Mouse (Mus musculus) lung, postnatal 0 days (tissue): ENCODE measurements around the gene Baz2b. TPM values are rescaled to one million over a fixed set of nuclear protein-coding genes. Genes with fewer than 3 reads are reported as not detected.
A peak's percentile ranks its signal among the peaks of the same experiment; 100 is the strongest.

Experiments used
- ATAC-seq: fragments of 200-750 bp; cut with Nextera tagmentation; 2 replicates; pipeline ENCODE4 v1.8.0; 2017; ENCODE audit warnings: moderate library complexity
- DNase-seq: peaks from one replicate; pipeline ENCODE4 v3.0.0-alpha.2; 2016; ENCODE audit warnings: low spot score
- H3K27ac ChIP-seq: fragments of 300-500 bp; sonication (generic); 2 replicates; pipeline ENCODE4 v1.5.1; 2014; ENCODE audit warnings: antibody characterized with exemption, mild to moderate bottlenecking, low read length, mixed read lengths
- H3K27me3 ChIP-seq: fragments of 300-500 bp; sonication (generic); replicated peaks from 2 replicates; pipeline ENCODE4 v1.6.1; 2014; ENCODE audit warnings: low read length, mixed read lengths; ENCODE audit not compliant: insufficient read depth
- H3K36me3 ChIP-seq: fragments of 300-500 bp; sonication (generic); 2 replicates; pipeline ENCODE4 v1.6.1; 2014; ENCODE audit warnings: low read length, mixed read lengths; ENCODE audit not compliant: insufficient read depth
- H3K4me1 ChIP-seq: fragments of 300-500 bp; sonication (generic); 2 replicates; pipeline ENCODE4 v1.6.1; 2014; ENCODE audit warnings: antibody characterized with exemption, low read depth, low read length, mixed read lengths; ENCODE audit not compliant: insufficient read depth
- H3K4me2 ChIP-seq: fragments of 300-500 bp; sonication (generic); replicated peaks from 2 replicates; pipeline ENCODE4 v1.6.1; 2014; ENCODE audit warnings: low read depth, mild to moderate bottlenecking, low read length, moderate library complexity, mixed read lengths
- H3K4me3 ChIP-seq: fragments of 300-500 bp; sonication (generic); 2 replicates; pipeline ENCODE4 v1.5.1; 2014; ENCODE audit warnings: low read depth, low read length
- H3K9ac ChIP-seq: fragments of 300-500 bp; sonication (generic); replicated peaks from 2 replicates; pipeline ENCODE4 v1.6.1; 2014; ENCODE audit warnings: low read depth, mild to moderate bottlenecking
- H3K9me3 ChIP-seq: fragments of 300-500 bp; sonication (generic); 2 replicates; pipeline ENCODE4 v1.6.1; 2016; ENCODE audit warnings: low read length, mixed read lengths
- CTCF ChIP-seq: IDR thresholded peaks from 2 replicates; pipeline ENCODE4 v1.5.1; 2016; ENCODE audit warnings: antibody characterized with exemption, mild to moderate bottlenecking
- EP300 ChIP-seq: IDR thresholded peaks from 2 replicates; pipeline ENCODE4 v1.6.1; 2016; ENCODE audit warnings: antibody characterized with exemption, mild to moderate bottlenecking, control low read depth
- WGBS: fragments of 180-500 bp; shearing (Covaris S2); extraction: QIAGEN DNeasy Blood & Tissue Kit; methylation state at CpG from one replicate; pipeline ENCODE4 v1.1.7; 2014; 5-methylcytosine and 5-hydroxymethylcytosine counted together
- polyA plus RNA-seq: library from polyadenylated mRNA; unstranded; fragments of >200 nt; fragmentation: Nextera tagmentation; extraction: Ambion mirVana; gene quantifications from 2 replicates; pipeline ENCODE4 v1.2.1, GENCODE M21; 2015

Baz2b gene
- polyA plus RNA-seq, 1 experiment from 2014 or later, result 63.0 TPM

DNA sequence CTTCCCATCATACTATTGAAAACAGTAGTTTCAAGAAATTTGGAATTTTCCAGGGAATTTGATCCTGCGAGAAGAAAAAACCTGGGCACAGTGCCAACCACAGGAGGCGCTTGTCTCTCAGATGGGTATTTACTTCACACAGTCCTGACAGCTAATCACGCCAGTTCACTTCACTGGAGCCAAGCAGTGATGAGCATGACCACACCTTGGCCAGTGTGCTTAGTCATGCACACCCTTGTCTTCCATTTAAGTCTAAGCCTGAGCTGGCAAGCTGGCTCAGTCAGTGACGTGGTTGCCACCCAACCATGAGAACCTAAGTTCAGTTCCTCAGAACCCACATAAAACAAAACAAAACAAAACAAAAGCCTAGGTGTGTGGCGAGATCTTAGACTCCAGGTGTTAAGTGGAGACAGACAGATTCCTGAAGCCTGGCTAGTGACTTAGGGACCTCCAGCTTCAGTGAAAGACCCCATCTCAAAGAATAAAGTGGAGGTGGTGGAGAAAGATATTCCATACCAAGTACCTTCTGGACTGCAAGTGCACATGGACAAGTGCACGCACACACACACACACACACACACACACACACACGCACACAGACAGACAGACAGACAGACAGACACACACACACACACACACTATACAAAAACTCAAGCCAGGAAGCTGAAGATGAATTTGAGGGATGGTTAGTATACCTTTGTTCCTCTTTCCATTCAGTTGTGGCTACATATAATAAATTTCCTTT lies 37.7 kb downstream of the Baz2b start:
- 0 out of 2 replicates have a peak, but pooled peaks have one; percentile 30 for ATAC-seq
- WGBS, result 63% methylated on average over 7 of the region's 7 CpGs
- H3K4me2 ChIP-seq, result no peak overlapping the region
- no peaks in the 10 kb centered on the region for H3K9me3 ChIP-seq
- H3K4me3 ChIP-seq, result no peak overlapping the region
- no peak overlapping the region for H3K9ac ChIP-seq
- TF ChIP-seq EP300 (no peak), CTCF (no peak)
- H3K27ac ChIP-seq, result no peak overlapping the region
- H3K27me3 ChIP-seq, result no peaks in the 10 kb centered on the region
- H3K4me1 ChIP-seq, result no peaks in the 10 kb centered on the region
- H3K36me3 ChIP-seq, result no peaks in the 10 kb centered on the region
- peak; percentile 14 for DNase-seq

DNA sequence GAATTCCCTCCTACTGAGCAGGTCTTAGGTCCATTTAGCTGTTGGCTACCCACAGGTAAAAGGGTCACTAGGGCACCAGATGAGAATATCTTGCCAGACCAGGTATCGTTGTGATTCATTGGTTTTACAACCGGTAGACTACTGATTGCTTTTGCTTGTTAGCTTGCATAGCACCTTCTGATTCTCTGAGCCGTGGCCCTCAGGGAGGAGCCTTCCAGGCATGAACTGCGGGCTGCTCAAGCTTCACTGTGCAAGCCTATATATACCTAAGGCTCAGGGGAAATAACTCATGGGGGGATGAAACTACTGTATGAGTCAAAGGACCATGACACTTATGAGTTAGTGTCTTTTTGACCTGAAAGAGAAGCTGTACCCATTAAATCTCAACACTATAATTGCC lies 42.8 kb downstream of the Baz2b start:
- H3K9ac ChIP-seq, result no peak overlapping the region
- no peaks in the 10 kb centered on the region for H3K4me1 ChIP-seq
- H3K27me3 ChIP-seq, result no peaks in the 10 kb centered on the region
- ATAC-seq (no peak), DNase-seq (no peak)
- H3K4me3 ChIP-seq, result no peak overlapping the region
- TF ChIP-seq EP300, result no peak
- no peak for TF ChIP-seq CTCF
- H3K36me3 ChIP-seq, result no peaks in the 10 kb centered on the region
- no peak overlapping the region for H3K27ac ChIP-seq
- no peaks in the 10 kb centered on the region for H3K9me3 ChIP-seq
- WGBS, result 91% methylated on average over 4 of the region's 4 CpGs
- H3K4me2 ChIP-seq, result no peak overlapping the region

DNA sequence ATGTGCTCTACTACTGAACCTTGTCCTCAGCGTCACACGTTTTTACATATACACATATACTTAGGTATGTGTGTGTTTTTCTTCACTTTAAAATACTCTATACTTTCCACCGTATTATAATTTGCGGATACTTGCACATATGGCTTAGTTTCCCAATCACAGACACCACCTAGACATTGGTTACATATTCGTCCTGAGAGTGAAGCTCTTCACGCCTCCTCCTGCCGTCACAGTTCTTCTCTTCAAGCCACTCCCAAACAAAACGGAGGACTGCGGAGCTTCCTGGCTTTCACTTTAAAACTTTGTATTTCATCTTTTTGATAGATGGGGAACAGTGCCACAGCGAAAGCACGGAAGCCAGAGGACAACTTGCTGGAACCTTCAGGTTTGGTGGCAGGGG lies 44.0 kb downstream of the Baz2b start:
- no peaks in the 10 kb centered on the region for H3K9me3 ChIP-seq
- DNase-seq (no peak), ATAC-seq (no peak)
- 83% methylated on average over 11 of the region's 11 CpGs for WGBS
- no peak for TF ChIP-seq CTCF
- no peak for TF ChIP-seq EP300
- H3K4me1 ChIP-seq, result no peaks in the 10 kb centered on the region
- no peaks in the 10 kb centered on the region for H3K27me3 ChIP-seq
- no peak overlapping the region for H3K9ac ChIP-seq
- no peaks in the 10 kb centered on the region for H3K36me3 ChIP-seq
- H3K4me3 ChIP-seq, result no peak overlapping the region
- no peak overlapping the region for H3K27ac ChIP-seq
- no peak overlapping the region for H3K4me2 ChIP-seq

DNA sequence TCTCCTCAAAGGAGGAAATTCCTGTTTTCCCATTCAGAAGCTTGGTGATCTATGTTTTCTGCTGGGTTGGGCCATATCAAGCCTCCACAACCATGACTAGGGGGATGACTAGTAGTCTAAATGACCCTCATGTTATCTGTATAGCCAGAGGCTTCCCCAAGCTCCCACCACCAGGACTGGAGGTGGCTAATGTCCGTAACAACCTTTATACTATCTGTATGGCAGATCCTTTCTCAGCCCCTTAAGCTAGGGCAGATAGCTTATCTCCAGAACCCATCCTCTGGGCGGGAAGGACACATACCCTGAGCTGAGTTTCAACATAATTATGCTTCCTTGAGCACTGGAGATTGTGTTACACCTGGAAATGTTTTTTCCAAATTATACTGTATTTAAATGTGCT lies 45.9 kb downstream of the Baz2b start:
- no peaks in the 10 kb centered on the region for H3K27me3 ChIP-seq
- H3K4me1 ChIP-seq, result no peaks in the 10 kb centered on the region
- H3K27ac ChIP-seq, result no peak overlapping the region
- DNase-seq, result no peak
- no peak for ATAC-seq
- H3K4me2 ChIP-seq, result no peak overlapping the region
- no peak overlapping the region for H3K9ac ChIP-seq
- no peaks in the 10 kb centered on the region for H3K9me3 ChIP-seq
- H3K36me3 ChIP-seq, result no peaks in the 10 kb centered on the region
- 80% methylated on average over 2 of the region's 2 CpGs for WGBS
- no peak overlapping the region for H3K4me3 ChIP-seq
- TF ChIP-seq EP300 (no peak), CTCF (no peak)

DNA sequence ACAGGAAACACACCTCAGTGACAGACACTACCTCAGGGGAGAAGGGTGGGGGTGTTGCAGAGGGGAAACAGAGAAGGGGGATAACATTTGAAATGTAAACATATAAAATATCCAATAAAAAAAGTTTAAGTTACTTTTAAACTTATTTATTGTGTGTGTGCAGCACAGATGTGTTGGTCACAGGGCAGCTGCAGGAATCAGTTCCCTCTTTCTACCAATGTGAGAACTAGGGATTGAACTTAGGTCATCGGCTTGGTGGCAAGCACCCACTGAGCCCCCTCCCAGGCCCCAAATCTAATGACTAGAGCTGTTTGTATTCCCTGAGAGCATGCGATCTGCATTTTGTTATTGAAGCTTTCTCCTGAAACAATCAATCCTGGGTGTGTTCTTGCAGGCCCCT lies 57.2 kb downstream of the Baz2b start:
- no peaks in the 10 kb centered on the region for H3K36me3 ChIP-seq
- no peak overlapping the region for H3K27ac ChIP-seq
- H3K9me3 ChIP-seq, result no peaks in the 10 kb centered on the region
- no peaks in the 10 kb centered on the region for H3K4me1 ChIP-seq
- H3K27me3 ChIP-seq, result no peaks in the 10 kb centered on the region
- ATAC-seq, result no peak
- H3K4me2 ChIP-seq, result no peak overlapping the region
- H3K9ac ChIP-seq, result no peak overlapping the region
- no peak for TF ChIP-seq CTCF
- TF ChIP-seq EP300, result no peak
- DNase-seq, result no peak
- 76% methylated on average over 2 of the region's 2 CpGs for WGBS
- H3K4me3 ChIP-seq, result no peak overlapping the region

DNA sequence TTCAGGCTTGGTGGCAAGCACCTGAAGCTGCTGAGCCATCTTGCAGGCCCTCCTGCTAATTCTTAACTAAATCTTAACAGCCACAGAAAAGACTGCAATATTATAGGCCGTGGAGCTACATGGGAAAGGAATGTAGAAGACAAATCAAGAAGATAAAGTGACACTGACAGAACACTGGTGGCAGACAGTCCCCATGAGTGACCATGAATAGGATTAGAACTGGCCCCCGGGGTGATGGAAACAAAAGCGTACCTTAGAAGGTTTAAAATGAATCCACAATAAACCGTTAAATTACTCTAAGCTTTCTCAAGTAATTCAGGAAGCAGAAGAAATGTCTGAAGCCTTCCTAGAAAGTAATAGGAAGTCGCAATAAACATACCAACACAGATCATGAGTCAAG lies 61.0 kb downstream of the Baz2b start:
- Histone ChIP-seq H3K4me3 (no peak overlapping the region), H3K9ac (no peak overlapping the region), H3K9me3 (no peaks in the 10 kb centered on the region), H3K27ac (no peak overlapping the region), H3K4me1 (no peaks in the 10 kb centered on the region), H3K4me2 (no peak overlapping the region), H3K36me3 (no peaks in the 10 kb centered on the region), H3K27me3 (no peaks in the 10 kb centered on the region)
- DNase-seq, result no peak
- TF ChIP-seq EP300 (no peak), CTCF (no peak)
- 64% methylated on average over 5 of the region's 5 CpGs for WGBS
- no peak for ATAC-seq

DNA sequence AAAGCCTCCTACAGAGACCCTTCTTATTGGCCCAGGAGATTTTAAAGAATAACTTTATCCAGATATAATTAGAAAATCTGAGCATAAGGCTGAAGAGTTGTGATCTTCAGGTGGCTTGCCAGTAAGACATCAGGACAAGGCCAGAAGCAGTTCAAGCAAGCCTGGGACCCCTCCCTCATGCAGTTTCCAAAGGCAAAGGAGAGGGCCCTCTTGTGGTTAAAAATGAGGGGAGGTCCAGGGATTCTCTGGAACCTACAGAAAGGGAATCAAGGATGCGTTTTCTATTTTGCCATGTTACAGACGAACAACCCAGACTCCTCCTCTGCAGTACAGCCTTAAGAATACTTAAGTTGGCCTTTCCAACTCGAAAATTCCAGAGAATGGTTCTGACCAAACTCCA lies 62.2 kb downstream of the Baz2b start:
- Histone ChIP-seq H3K9ac (no peak overlapping the region), H3K36me3 (no peaks in the 10 kb centered on the region), H3K27me3 (no peaks in the 10 kb centered on the region), H3K4me1 (no peaks in the 10 kb centered on the region), H3K27ac (no peak overlapping the region), H3K9me3 (no peaks in the 10 kb centered on the region), H3K4me3 (no peak overlapping the region), H3K4me2 (no peak overlapping the region)
- ATAC-seq, result no peak
- peak; percentile 35 for TF ChIP-seq CTCF
- TF ChIP-seq EP300, result no peak
- WGBS, result 58% methylated on average over 3 of the region's 3 CpGs
- DNase-seq, result no peak
